Mouse (Mus musculus) kidney, postnatal 25 days (tissue): ENCODE measurements around the gene Scgb3a1.

Experiments used
- DNase-seq, 2 experiments: peaks; one replicate each; pipeline ENCODE4 v3.0.0; 2021; ENCODE audit warnings: mixed read lengths in 2 of 2

The Scgb3a1 gene

DNA sequence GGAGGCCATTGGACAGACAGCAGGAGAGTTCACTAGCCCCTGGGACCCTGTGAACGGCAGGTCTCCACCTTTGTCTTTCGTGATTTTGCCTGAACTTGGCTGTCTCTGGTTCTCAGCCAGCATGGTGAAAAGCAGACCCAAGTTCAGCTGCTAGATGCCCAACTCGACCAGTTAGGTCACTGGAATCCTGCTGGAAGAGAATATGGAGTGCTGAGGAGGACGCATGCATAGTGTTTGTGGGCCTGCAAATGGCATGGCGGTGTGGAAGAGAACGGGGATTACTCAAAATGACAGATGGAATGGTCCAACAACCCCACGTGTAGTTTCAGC, 4.0 kb upstream of the Scgb3a1 start:
- DNase-seq: no peak

DNA sequence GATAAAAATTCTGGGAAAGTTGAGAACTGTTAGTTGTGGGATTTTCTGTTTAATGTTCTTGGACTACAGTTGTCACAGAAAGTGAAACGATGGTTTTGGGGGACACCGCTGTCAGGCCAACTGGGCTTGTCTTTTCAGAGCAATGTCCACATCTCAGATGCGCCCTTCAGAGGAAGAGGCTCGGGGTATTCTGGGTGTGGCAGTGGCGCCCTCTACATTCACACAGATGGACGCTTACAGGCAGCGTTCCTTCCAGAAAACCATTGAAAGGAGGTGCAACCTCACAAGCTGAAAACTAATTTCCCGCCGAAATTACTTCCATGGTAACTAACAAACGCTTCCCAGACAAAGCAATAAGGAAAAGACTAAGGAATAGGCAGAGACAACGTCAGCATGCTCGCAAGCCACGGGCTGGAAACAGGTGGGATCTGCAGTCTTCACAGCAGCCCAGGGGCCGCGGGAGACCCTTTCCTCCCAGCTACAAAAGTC, 1.1 kb upstream of the Scgb3a1 start:
- no peak for DNase-seq

DNA sequence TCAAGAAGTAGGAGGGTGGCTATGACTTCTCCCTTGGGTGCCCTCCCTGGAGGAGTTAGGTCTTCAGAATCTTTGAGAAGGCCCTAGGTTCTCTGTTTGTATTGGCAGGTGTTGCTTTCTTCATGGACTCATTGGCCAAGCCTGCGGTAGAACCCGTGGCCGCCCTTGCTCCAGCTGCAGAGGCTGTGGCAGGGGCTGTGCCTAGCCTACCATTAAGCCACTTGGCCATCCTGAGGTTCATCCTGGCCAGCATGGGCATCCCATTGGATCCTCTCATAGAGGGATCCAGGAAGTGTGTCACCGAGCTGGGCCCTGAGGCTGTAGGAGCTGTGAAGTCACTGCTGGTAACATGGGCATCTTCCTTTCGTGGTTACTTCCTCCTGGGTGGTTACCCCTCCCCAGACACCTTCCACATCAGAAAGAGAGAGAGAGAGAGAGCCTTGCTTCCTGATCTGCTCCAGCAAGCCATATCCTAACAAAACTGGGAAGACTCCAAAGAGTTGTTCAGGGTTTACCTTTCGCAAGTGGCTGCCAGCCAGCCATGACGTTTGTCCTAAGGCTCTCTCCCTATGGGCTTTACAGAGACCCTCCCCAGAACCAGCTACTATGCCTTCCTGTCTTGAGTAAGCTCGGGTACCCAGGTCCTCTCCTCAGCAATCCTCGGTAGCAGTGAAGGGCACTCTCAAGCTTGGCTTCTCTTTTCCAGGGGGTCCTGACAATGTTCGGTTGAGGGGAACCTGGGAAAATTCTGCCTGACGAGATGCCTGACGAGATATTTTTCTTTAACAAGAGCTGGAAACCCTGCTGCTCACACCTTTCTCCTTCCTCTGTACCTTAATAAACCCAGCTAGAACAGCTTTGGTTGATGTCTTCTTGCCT, 1.1 kb downstream of the Scgb3a1 start:
- DNase-seq: no peak

DNA sequence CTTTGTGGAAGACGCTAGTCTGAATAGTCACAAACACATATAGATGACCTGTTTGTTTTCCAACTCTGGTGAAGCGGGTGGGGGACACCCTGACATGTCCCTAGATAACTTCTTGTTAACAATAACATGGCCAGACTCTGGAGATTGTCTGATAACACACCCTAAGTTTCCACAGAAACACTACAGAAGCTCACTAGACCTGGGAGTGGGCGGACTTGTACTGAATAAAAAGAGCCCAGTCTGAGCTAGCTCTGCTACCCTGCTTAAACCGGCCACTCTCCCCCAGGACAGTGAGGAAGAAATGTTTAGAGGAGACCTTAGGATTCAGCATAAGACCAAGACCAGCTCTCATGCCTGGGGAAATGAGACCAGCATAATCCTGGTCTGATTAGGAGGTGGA, 2.1 kb downstream of the Scgb3a1 start:
- no peak for DNase-seq

DNA sequence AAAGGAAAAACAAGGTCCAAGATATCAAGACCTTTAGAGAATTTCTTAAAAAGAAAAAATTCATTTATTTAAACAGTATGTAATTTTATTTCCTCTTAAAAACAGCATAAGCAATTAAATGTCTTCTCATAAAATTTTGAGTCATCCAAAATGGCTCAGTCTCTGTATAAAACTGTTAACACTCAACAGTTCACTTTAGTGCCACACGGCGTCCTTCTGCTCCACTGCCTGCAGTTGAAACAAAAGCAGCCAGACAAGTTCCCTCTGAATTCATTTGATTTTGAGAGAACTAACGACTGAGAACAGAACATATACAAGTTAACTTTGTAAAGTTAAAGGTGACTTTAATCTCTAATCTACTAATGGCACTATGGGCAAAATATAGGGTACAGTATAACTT, 10.0 kb downstream of the Scgb3a1 start:
- no peak for DNase-seq

DNA sequence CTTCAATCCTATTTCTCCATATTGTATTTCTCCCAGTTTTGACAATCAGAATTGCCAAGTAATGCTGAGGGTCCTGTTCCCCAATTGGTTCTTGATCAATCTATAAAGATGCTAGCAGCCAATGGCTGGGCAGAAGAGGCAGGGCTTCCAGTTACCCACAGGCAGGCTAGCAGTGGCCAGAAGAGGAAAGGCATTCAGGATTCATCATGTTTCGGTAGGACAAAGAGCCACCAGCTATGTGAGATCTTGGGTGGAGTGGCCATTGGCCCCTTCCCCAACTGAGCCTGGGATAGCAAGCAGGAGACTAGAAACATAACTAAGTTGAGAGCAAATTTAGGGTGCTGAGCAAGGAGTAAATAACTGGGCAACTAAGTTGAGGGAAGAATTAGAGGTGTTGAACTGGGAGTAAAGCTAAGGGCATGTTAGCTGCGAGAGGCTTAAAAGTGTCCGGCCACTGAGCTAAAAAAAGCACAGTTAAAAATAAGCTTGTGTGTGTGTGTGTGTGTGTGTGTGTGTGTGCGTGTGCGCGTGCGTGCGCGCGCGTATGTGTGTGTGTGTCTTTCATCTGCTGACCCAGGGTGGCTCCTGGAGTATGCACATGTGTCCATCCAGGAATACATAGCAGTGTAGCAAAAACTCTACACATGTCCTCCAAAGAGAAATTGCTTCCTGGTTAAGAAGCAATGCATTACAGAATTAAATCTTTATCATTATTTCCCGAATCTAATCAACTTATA, 21.0 kb downstream of the Scgb3a1 start:
- no peak for DNase-seq

DNA sequence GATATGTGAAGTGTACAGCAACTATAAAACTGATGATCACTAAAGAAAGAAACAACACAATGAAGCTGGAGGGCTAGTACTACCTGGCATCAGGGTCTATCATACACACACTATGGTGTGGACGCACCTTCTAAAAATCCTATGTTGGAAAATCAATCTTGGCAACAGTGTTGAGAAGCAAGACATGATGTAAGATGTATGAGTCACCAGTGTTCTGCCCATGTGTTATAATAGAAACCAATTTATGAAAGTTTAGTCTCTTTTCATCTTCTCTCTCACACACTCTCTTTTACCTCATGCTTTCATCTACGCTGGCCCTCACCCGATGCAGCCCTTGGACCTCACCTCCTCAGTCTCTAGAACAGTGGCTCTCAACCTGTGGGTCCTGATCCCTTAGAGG, 31.6 kb downstream of the Scgb3a1 start:
- no peak for DNase-seq

DNA sequence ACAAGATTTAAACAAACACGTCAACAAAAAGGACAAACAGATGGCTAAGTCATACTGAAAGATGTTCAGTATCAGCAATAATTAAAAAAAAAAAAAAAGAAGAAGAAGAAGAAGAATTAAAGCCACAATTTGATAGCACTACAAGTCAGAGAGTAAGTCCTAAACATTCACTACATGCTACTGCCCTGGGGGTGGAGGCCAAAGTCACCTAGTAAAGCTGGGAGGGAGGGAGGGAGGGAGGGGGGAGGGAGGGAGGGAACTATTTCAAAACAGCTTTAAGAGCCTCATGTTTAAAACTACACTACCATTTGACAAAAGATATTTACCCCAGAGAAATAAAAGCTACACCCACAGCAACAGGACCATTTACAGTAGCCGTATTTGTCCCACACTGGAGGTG, 32.3 kb downstream of the Scgb3a1 start:
- peak; percentile 50 to 61 for DNase-seq

DNA sequence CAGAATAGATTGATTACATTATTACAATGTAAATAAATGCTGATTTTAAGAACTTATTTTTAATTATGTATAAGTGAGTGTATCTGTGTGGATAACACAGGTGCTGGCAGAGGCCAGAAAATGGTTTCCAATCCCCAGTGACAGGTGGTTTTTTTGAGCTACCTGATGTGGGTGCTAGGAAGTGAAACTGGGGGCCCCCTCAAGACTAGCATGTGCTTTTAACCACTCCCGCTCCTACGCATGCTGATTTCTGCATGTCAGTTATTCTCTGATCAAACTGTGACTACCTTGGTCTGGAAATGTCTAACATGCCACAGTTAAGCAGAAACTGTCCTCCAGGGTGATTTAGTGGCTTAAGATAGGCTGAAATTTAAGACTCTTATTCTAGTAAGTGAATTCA, 33.1 kb downstream of the Scgb3a1 start:
- DNase-seq: no peak

DNA sequence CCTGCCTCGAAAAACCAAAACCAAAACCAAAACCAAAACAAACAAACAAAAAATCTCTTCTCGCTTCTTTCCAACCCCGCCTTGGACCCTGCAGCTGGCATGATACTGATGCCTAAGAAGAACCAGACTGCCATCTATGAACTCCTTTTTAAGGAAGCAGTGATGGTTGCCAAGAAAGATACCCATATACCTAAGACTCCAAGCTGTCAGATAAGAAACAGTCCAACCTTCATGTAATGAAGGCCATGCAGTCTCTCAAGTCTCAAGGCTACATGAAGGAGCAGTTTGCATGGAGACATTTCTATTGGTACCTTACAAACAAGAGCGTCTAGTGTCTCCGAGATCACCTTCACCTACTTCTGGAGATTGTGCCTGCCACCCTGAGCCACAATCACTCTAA, 34.4 kb downstream of the Scgb3a1 start:
- DNase-seq: no peak

DNA sequence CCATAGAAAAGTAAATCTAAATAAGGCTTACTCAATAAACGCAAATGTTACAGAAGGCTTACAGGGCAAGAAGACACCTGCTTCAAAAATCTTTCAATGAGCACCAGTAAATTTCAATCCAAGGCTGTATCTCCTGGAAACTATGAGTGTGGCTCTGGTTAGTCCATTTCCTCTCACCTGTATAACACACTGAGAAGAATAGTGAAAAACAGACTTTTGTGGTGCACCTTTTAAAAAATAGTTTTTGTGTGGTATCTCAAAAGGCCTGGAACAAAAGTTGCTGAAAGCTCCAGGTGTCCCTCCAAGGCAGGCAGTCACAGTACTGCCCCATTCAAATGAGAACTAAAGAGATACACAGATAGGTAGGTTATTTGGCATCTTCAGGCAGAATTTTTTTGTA, 35.7 kb downstream of the Scgb3a1 start:
- no peak for DNase-seq

DNA sequence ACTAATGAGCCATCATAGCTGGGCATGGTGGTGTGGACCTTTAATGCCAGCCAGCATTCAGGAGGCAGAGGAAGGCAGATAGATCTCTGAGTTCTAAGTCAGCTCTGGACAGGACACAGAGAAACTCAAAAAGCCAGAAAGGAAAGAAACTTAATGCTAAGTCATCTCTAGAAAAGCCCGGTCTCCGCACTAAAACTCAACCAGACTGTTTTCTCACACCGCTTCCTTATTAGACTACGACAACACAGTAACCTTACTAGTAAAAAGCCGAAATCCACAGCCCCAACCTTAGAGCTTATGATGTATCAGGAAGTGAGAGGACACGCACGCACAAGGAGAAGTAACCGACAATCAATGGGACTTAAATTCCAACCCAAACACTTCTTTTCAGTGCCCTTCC, 38.6 kb downstream of the Scgb3a1 start:
- DNase-seq: no peak

DNA sequence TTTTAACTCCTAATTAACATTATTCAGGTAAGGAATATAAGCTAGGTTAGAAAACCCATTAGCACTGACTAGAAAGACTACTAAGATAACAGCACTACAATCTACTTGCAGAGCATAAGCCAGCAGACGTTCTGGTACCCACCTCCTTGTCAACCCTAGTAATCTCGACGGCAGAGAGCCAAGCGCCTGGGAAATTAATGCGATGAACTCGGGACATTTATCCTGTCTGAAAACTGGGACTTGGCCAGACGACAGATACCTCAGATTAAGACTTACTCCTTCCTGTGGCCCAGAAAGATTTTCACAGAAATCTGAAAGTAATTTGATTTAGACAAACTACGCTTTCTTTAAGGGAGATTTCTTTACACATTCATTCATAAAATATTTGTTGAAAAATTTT, 41.4 kb downstream of the Scgb3a1 start:
- peak; percentile 44 to 55 for DNase-seq

DNA sequence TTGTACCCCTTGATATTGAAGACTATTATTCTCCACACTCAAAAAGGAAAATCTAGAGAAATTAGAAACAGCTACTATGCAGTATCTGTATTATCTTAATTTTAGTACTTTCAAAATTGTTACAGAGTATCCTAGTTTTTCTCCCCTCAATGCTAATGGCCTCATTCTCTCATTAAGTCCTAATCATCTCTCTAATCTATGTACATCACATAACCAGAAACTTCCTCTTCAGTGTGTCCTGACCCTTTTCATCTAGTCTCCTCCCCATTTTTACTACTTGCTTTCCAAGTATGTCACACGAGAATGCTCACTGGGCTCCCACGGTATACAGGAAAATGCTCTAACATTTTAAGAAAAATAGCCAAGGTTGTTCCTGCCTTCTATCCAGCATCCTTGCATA, 44.4 kb downstream of the Scgb3a1 start:
- DNase-seq: no peak

DNA sequence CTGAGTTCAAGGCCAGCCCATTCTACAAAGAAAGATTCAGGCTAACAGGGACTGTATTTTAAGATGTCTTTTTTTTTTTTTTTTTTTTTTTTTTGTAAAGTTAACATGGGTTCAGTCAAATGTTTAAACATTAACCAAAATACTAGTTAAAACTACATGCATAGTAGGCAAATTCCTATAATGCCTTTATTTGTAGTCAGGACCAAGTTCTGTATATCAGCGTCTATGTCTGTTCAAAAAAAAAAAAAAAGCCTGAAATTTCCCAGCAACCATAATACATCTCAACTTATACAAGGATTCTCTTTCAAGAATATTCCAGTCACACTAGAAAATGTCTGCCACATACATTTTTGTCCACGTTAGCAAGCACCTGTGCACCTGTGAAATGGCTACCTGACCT, 47.3 kb downstream of the Scgb3a1 start:
- no peak for DNase-seq

DNA sequence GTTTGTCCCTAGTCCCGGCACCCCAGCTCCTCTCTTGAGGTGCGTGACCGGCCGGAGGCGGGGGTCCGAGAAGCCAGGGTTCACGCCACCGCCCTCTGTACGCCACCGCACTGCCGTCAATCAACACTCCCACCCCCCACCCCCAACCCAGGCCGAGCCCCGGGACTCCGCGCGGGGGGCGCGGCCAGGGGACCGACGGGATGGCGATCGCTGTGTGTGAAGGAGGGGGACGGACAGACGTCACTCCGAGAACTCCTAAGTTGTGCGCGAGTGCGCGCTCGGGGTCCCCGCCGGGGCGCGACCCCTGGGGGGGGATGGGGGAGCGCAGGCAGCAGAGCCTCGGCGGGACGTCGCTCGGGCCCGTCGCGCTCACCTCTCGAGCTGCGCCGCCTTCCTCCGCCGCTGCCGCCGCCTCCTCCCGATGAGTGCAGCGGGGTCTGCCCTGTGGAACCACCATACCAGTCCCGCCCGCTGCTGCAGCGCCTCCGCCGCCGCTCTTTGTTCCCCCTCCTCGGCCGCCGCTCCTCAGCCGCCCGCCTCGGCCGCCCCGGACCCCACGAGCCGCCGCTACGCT, 48.7 kb downstream of the Scgb3a1 start:
- peak; percentile 12 to 62 for DNase-seq

DNA sequence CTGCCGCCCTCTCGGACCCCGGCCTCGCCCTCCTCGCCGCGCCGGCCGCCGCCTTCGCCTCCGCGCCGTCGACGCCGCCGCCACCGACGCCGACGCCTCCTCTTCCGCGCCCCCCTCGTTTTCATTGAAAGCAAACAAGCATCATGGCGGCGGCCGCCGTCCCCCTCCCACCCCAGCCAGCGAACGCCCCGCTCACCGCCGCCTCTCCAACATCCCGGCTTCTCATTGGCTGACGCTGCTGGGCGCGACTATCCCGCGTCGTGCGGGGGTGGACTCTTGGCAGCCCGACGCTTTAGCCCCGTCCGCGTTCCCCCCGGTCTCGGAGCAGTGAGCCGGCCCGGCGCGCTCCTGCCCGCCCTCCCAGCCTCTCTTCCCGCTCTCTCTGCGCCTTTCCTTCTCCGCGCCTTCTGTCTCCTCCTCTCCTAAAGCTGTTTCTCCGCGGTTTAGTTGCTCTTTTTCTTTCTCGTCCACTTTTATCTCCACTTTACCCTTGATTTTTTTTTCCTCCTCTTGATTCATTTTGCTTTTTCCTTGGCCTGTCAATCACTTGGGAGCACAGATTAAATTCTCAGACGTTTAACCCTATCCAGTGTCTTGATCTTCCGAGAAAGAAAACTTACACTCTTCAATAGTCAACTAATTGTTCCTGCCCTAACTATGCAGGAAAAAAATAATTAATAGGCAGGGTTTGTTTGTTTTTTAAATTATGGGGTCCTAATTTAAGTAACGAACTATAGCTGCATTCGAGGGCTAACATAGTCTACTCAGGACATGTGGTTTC, 49.3 kb downstream of the Scgb3a1 start, which contains the start of gene Cnot6:
Gene Cnot6, minus strand, starts transcription at position 169 of the 781 bp plus-strand sequence.
- DNase-seq: peak; percentile 97 to 99

DNA sequence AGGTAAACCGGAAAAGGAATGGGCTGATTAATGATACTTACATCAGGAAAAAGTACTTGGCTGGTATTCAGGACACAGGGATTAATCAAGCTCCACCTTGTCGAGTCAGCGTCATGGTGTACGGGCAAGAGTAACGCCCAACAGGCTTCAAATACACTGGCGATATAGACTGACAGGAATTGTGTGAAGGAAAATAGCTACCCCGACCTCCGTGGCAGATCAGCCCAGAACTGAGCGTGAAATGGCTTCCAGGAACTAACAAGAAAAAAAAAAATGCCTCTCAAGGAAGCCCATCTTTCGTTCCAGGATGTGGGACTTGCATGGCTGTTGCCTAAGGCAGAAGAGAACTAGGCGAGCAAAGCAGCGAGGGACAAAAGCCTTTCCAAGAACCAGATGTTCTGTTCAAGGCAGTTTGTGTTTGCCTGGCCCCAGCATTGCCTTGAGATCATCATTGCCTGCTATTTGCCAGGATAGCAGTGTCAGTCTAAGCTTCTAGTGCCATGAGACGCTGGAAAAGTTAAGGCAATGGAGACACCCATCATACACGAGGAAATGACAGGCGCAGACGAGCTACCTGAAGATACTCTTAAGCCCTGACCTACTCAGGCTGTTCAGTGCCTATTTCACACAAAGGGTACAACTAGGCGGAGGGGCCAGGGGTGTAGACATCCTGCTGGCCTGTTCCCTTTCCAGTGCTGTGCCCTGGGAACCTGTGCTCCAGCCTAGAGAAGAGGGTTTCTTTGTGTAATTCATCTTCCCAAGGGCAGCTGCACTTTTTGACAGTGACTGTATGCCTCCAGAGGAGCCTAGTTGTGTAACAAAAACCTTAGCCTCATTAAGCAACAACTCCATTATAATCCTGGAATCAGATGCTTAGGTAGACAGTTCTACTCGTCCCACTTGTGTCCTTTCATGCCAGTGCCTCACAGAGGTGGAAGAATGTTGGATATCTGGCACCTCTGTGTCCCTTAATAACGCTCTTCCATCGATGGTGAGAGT, 50.2 kb downstream of the Scgb3a1 start:
- DNase-seq: peak; percentile 28 to 49
